Mouse (Mus musculus) intestine, embryonic 15.5 days (tissue): Measurements from ENCODE around the gene Ube2m. TPM values are rescaled to one million over a fixed set of nuclear protein-coding genes. Genes with fewer than 3 reads are reported as not detected.
"Not testable (repeated sequence)": the region's sequence is repeated elsewhere in the genome, so short reads cannot be mapped to it uniquely, and the experiment has no call there.

Experiments used
- ATAC-seq: fragments of 200-750 bp; cut with Nextera tagmentation; 2 replicates; pipeline ENCODE4 v1.8.0; 2017; ENCODE audit warnings: moderate TSS enrichment, moderate library complexity
- H3K27ac ChIP-seq: fragments of 300-500 bp; sonication (generic); 2 replicates; pipeline ENCODE4 v1.5.1; 2015; ENCODE audit warnings: mild to moderate bottlenecking, inconsistent platforms
- H3K27me3 ChIP-seq: fragments of 300-500 bp; sonication (generic); replicated peaks from 2 replicates; pipeline ENCODE4 v1.6.1; 2015; ENCODE audit warnings: inconsistent platforms
- H3K36me3 ChIP-seq: fragments of 300-500 bp; sonication (generic); 2 replicates; pipeline ENCODE4 v1.6.1; 2015; ENCODE audit warnings: inconsistent platforms
- H3K4me1 ChIP-seq: fragments of 300-500 bp; sonication (generic); replicated peaks from 2 replicates; pipeline ENCODE4 v1.6.1; 2015; ENCODE audit warnings: inconsistent platforms
- H3K4me2 ChIP-seq: fragments of 300-500 bp; sonication (generic); replicated peaks from 2 replicates; pipeline ENCODE4 v1.6.1; 2015; ENCODE audit warnings: mild to moderate bottlenecking, inconsistent platforms
- H3K4me3 ChIP-seq: fragments of 300-500 bp; sonication (generic); replicated peaks from 2 replicates; pipeline ENCODE4 v1.5.1; 2015; ENCODE audit warnings: inconsistent platforms
- H3K9ac ChIP-seq: fragments of 300-500 bp; sonication (generic); 2 replicates; pipeline ENCODE4 v1.6.1; 2015; ENCODE audit warnings: inconsistent platforms
- H3K9me3 ChIP-seq: fragments of 300-500 bp; sonication (generic); 2 replicates; pipeline ENCODE4 v1.6.1; 2016; ENCODE audit warnings: inconsistent platforms
- WGBS: fragments of 180-500 bp; shearing (Covaris S2); methylation state at CpG from one replicate; pipeline ENCODE4 v1.1.7; 2015; 5-methylcytosine and 5-hydroxymethylcytosine counted together
- polyA plus RNA-seq: library from polyadenylated mRNA; unstranded; fragments of >200 nt; fragmentation: Nextera tagmentation; extraction: Ambion mirVana; gene quantifications from 2 replicates; pipeline ENCODE4 v1.2.1, GENCODE M21; 2015

The Ube2m gene
- polyA plus RNA-seq: 109 and 118 TPM in 2 replicates

DNA sequence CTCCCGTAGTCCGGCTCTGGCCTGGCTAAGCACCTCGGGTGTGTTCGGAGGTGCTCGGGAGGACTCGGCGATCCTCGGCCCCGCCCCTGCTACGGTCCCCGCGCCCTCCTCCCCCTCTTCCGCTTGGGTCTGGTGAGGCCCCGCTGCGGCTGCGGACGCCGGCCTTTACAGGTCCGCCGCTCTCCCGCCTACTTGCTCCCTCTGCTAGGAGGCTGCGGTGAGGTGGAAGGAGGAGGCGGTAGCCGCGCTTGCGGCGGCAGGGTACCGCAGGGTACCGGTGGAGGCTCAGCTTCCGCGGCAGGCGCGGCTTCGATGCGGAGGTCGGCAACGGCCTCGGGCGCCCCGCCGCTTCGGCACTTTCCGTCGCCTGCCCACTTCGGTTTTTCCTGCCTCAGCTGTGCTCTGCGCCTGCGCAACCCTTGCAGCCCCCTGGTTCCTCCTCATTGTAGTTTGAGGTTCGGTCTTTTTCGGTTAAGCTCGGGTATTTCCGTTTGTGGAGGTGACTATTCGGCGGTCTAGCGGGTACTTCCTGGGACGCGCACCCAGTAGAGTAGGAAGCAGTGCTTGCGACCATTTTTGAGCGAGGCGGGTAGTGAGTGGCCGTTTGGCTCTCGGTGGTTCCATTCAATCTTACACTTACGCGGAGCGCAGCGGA lies at the start of gene Ube2m:
TSS of gene Ube2m (minus strand) at position 375 of the 655 bp plus-strand sequence.
- peak within 1 kb of the TSS; percentile 100 for H3K27ac ChIP-seq
- ATAC-seq: peak; percentile 94
- WGBS: under 1% methylated on average over 56 of the region's 65 CpGs

DNA sequence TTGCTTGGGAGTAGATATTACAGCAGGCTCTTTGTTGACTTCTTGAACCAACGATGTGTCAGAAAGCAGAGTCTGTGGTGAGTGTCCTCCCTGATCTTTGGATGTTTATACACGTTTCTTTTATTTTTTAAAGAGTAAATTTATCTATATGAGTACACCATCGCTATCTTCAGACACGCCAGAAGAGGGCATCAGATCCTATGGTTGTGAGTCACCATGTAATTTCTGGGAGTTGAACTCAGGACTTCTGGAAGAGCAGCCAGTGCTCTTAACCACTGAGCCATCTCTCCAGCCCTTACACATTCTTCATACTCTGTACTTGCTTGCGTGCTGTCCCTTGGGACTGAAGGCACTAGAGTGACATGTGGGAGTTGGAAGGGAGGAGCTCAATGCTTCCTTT lies 34.2 kb upstream of the Ube2m start:
- Histone ChIP-seq H3K4me2 (no peak overlapping the region), H3K27me3 (no peaks in the 10 kb centered on the region), H3K9ac (no peak overlapping the region), H3K4me3 (no peak overlapping the region), H3K4me1 (no peaks in the 10 kb centered on the region), H3K36me3 (no peaks in the 10 kb centered on the region), H3K9me3 (no peaks in the 10 kb centered on the region), H3K27ac (no peak overlapping the region)
- no peak for ATAC-seq
- 61% methylated on average over 5 of the region's 5 CpGs for WGBS

More for the DNA sequence above, at the start of gene Ube2m:
- peak within 1 kb of the TSS; percentile 75 for H3K4me2 ChIP-seq
- H3K9ac ChIP-seq: peak within 1 kb of the TSS; percentile 99
- peaks cover 13% of the 10 kb centered on the region; the same call in 1 of the 2 replicates for H3K36me3 ChIP-seq
- no peaks in the 10 kb centered on the region for H3K9me3 ChIP-seq
- H3K27me3 ChIP-seq: peaks cover 9% of the 10 kb centered on the region
- H3K4me1 ChIP-seq: peaks cover 31% of the 10 kb centered on the region
- peak within 1 kb of the TSS; percentile 87 for H3K4me3 ChIP-seq

DNA sequence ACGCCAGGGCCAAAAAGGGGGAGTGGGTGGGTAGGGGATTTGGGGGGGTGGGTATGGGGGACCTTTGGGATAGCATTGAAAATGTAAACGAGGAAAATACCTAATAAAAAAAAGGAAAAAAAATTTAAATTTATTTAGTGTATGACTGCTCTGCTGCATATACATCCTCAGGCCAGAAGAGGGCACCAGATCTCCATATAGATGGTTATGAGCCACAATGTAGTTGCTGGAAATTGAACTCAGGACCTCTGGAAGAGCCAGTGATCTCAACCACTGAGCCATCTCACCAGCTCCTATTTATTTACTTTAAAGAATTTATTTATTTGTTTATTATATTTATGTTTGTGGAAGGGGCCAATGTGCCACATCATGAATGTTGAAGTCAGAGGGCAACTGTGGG lies 25.3 kb upstream of the Ube2m start:
- not testable (repeated sequence) for H3K27ac ChIP-seq, H3K9ac ChIP-seq, H3K9me3 ChIP-seq, ATAC-seq, H3K4me3 ChIP-seq, H3K4me1 ChIP-seq, H3K4me2 ChIP-seq, H3K36me3 ChIP-seq, H3K27me3 ChIP-seq
- 61% methylated on average over 2 of the region's 2 CpGs for WGBS

DNA sequence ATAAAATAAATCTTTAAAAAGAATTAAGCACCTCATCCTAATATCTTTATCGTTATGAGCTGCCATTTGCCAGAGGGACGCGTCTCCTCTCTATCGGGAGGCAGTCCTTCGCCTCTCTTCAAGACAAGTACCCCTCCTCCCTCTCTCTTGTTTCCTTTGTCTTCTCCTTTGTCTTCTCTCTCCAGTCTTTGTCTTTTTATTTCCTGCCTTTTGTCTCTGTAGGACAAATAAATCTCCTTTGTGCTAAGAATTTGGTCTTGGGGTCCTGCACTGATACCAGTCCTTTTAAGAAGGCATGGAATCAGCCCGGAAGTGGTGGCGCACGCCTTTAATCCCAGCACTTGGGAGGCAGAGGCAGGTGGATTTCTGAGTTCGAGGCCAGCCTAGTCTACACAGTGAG lies 21.5 kb upstream of the Ube2m start:
- H3K36me3 ChIP-seq: no peaks in the 10 kb centered on the region
- ATAC-seq: no peak
- 90% methylated on average over 9 of the region's 9 CpGs for WGBS
- H3K27me3 ChIP-seq: no peaks in the 10 kb centered on the region
- no peaks in the 10 kb centered on the region for H3K4me1 ChIP-seq
- H3K27ac ChIP-seq: no peak overlapping the region
- no peak overlapping the region for H3K4me2 ChIP-seq
- no peak overlapping the region for H3K9ac ChIP-seq
- H3K4me3 ChIP-seq: no peak overlapping the region
- no peaks in the 10 kb centered on the region for H3K9me3 ChIP-seq

DNA sequence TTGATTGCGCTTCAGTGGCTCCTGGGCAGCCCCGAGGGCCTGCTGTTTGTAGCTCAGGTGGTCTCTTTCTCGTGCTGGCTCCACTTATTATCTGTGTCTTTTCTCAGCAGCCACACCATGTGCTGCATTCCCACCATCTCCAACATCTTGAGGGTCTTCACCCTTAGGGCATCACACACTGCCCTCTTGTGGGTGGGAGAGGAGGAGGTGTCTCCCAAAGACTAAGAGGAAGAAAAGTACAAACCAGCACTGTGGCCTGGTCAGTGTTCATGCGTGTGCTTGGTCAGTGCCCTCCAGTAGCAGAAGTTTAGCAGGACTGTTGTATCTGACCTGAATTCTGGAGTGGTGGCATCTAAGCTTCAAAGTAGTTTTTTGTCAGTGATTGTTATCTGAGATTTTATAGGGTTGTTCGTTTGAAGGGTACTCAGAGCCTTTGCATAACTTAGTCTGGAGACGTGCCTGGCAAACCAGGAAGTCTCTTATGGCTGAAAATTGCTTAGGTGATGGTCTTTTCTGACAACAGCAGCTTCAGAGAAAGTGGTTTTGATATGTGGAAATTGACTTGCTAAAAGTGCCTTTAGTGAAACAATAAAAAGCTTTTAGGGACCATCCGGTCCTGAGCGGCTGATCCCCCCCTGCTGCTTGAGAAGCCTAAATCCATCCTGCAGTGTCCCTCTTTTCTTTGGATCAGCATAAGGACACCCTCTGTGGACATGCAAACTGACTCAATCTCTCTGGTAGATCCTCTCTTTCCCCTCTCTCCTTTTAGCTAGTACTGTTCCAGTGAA lies 19.0 kb upstream of the Ube2m start:
- H3K9me3 ChIP-seq: no peaks in the 10 kb centered on the region
- no peak for ATAC-seq
- no peaks in the 10 kb centered on the region for H3K36me3 ChIP-seq
- 61% methylated on average over 8 of the region's 8 CpGs for WGBS
- no peaks in the 10 kb centered on the region for H3K27me3 ChIP-seq
- 0 out of 2 replicates have a peak, but pooled peaks cover 5% of the 10 kb centered on the region for H3K4me1 ChIP-seq
- H3K27ac ChIP-seq: no peak overlapping the region
- H3K9ac ChIP-seq: no peak overlapping the region
- H3K4me3 ChIP-seq: no peak overlapping the region
- H3K4me2 ChIP-seq: no peak overlapping the region

DNA sequence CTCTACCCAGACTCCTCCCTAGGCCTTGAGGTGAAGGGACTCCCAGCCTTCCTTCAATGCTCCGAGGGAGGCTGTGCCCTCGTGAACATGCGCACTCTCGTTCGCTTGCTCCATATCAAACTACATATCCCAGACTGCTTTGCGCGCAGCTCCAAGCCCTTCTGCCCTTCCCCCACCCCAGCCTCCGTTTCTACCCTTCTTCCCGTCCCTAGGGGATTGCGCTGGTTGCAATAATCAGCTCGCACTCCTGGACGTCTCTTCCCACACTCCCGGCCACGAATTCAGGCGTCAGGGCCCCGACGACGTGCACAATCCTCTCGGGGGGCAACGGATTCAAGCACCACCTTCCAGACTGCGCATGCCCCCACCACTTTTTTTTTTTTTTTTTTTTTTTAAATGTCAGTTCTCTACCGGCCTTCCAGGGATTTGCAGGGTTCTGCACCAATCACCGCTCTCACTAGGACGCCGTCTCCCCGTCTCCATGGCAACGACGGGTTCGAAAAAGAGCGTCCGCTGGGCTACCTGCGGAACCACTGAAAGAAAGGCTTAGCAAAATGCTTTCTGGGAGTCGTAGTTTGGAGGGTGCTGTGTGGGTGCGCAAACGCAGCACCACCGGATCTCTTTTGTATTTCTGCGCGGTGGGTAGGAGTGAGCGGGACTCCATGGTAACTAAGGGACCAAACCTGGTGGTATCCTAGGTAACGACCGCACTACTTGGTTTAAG lies 16.4 kb upstream of the Ube2m start, which contains the start of gene Mzf1:
TSS of gene Mzf1 (minus strand) at position 478 of the 724 bp plus-strand sequence.
- peak; percentile 95 for ATAC-seq
- Histone ChIP-seq H3K27ac (peak within 1 kb of the TSS; percentile 81), H3K4me1 (0 out of 2 replicates have a peak, but pooled peaks cover 5% of the 10 kb centered on the region), H3K4me2 (peak within 1 kb of the TSS; percentile 72), H3K27me3 (no peaks in the 10 kb centered on the region), H3K4me3 (peak within 1 kb of the TSS; percentile 61), H3K9me3 (no peaks in the 10 kb centered on the region), H3K9ac (peak within 1 kb of the TSS; percentile 58), H3K36me3 (no peaks in the 10 kb centered on the region)
- under 1% methylated on average over 41 of the region's 41 CpGs for WGBS

DNA sequence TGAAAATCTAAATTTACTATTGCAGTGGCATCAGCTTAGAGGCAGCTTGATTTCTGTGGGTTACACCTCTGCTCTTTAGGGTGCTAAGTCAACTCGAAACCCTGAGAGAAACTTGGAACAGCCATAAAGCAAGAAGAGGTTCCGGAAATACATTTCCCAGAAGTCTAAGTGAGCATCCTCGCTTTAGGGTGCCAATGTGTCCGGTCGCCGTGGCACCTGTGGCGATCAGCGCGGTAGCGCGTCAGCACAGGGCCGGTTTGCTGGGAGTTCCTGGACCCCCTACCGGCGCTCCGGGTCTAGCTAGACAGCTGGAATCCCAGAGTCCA lies 15.8 kb upstream of the Ube2m start:
- ATAC-seq: no peak
- Histone ChIP-seq H3K9me3 (no peaks in the 10 kb centered on the region), H3K27me3 (no peaks in the 10 kb centered on the region), H3K27ac (peak overlapping the region; percentile 81), H3K4me1 (0 out of 2 replicates have a peak, but pooled peaks cover 5% of the 10 kb centered on the region), H3K4me3 (peak overlapping the region; percentile 61), H3K4me2 (peak overlapping the region; percentile 72), H3K36me3 (no peaks in the 10 kb centered on the region), H3K9ac (peak overlapping the region; percentile 58)
- WGBS: 2% methylated on average over 15 of the region's 15 CpGs

DNA sequence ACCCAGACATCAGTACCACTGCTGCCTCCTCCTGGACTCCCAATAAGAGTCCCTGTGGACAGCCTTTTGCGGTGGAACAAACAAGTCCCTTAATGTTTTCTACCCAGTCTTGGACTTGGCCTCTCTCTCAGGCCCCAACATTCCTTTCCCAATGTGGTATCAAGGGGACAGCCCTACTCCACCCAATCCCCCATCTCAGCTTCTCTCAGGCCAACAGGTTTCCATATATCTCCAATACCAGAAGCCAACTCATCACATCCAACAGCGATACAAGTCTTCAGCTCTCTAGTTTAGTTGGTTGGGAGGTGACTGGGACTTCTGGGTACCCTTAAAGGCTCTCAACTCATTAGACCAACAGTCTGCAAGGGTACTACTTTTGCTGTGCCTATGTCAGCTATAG lies 15.4 kb upstream of the Ube2m start:
- ATAC-seq: no peak
- 93% methylated on average over 2 of the region's 2 CpGs for WGBS
- Histone ChIP-seq H3K4me2 (peak overlapping the region; percentile 72), H3K9me3 (no peaks in the 10 kb centered on the region), H3K4me3 (peak overlapping the region; percentile 61), H3K27me3 (no peaks in the 10 kb centered on the region), H3K36me3 (no peaks in the 10 kb centered on the region), H3K4me1 (0 out of 2 replicates have a peak, but pooled peaks cover 5% of the 10 kb centered on the region), H3K9ac (no peak overlapping the region), H3K27ac (no peak overlapping the region)

DNA sequence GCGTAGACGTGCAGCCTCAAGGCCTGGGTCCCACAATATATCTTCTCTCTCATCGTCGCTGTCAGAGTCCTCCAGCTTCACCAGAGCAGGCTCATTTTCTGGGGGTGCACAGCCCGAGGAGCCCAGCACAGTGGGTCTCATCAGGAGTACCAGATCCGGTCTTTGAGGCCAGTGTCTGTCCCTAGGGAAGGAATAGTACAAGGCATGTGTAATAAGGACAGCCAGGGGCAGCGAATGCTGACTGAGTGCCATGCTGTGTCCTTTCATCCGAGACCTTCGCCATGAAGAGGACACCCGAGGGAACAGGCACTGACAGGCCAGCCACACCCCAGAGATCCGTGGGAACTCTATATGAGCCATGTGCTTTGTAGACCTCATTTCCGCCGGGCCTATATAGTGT lies 14.9 kb upstream of the Ube2m start:
- Histone ChIP-seq H3K4me2 (no peak overlapping the region), H3K4me1 (0 out of 2 replicates have a peak, but pooled peaks cover 5% of the 10 kb centered on the region), H3K9me3 (no peaks in the 10 kb centered on the region), H3K4me3 (no peak overlapping the region), H3K27ac (no peak overlapping the region), H3K36me3 (no peaks in the 10 kb centered on the region), H3K9ac (no peak overlapping the region), H3K27me3 (no peaks in the 10 kb centered on the region)
- WGBS: 90% methylated on average over 13 of the region's 13 CpGs
- ATAC-seq: no peak

DNA sequence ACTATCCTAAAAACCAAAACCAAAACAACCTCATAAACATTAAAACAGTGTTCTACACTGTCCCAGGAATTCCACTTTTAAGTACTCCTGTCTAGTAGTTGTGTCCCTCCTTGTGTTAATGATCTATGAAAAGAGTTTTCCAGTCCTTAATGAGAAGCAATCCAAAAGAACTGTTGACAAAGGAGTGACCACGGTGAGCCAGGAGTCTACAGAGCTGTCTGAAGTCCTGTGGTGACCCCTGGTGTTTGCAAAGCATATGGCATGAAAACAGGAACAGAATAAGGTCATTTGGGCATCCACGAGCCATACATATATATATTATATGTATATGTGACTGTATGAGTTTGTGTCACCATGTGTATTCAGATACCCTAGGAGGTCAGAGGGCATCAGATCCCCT lies 8.0 kb upstream of the Ube2m start:
- Histone ChIP-seq H3K27ac (no peak overlapping the region), H3K4me2 (no peak overlapping the region), H3K4me3 (no peak overlapping the region), H3K9ac (no peak overlapping the region), H3K36me3 (no peaks in the 10 kb centered on the region), H3K9me3 (no peaks in the 10 kb centered on the region), H3K27me3 (peaks cover 33% of the 10 kb centered on the region), H3K4me1 (peaks cover 12% of the 10 kb centered on the region)
- ATAC-seq: peak; percentile 64
- 2% methylated on average over 2 of the region's 2 CpGs for WGBS

DNA sequence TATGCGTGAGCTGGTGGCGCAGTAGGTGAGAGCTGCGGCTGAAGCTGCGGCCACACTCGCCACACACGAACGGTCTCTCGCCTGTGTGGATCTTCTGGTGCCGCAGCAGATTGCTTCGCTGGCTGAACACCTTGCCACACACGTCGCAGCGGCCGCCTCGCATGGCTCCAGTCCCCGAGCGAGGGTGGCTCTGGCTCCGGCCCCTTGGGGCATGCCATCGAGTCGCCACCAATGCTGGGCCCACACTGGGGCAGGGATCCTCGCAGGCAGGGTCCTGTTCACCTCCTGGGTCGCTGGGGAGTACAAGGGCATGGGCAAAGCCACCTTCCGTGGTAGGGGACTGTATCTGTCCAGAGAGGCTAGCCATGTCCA lies 6.2 kb upstream of the Ube2m start:
- H3K9me3 ChIP-seq: no peaks in the 10 kb centered on the region
- 5% methylated on average over 23 of the region's 23 CpGs for WGBS
- 0 out of 2 replicates have a peak, but pooled peaks have one; percentile 11 for ATAC-seq
- H3K27me3 ChIP-seq: peaks cover 33% of the 10 kb centered on the region
- H3K27ac ChIP-seq: no peak overlapping the region
- peaks cover 12% of the 10 kb centered on the region for H3K4me1 ChIP-seq
- H3K4me2 ChIP-seq: peak overlapping the region; percentile 99
- peak overlapping the region; percentile 55 for H3K9ac ChIP-seq
- H3K4me3 ChIP-seq: peak overlapping the region; percentile 50
- H3K36me3 ChIP-seq: no peaks in the 10 kb centered on the region
